Mouse (Mus musculus) liver (tissue): ENCODE measurements around the gene Pou3f3.

Source experiments
- DNase-seq: peaks from one replicate; pipeline ENCODE4 v3.0.0-alpha.2; 2020; ENCODE audit warnings: mixed read lengths

The Pou3f3 gene

GRCm38 (mm10) chr1:42694665-42695577 is 647 bp upstream of the Pou3f3 start:
- DNase-seq = no peak

GRCm38 (mm10) chr1:42696371-42697031 is 933 bp downstream of the Pou3f3 start:
- no peak for DNase-seq

GRCm38 (mm10) chr1:42697321-42697755 is 1.8 kb downstream of the Pou3f3 start:
- DNase-seq = no peak

- DNase-seq = no peak
Measured at GRCm38 (mm10) chr1:42697756-42698583, 2.4 kb downstream of the Pou3f3 start.

GRCm38 (mm10) chr1:42698584-42699333 is 3.2 kb downstream of the Pou3f3 start:
- no peak for DNase-seq

- DNase-seq = no peak
Measured at GRCm38 (mm10) chr1:42699471-42699871, 3.9 kb downstream of the Pou3f3 start.

- DNase-seq = no peak
Measured at GRCm38 (mm10) chr1:42700171-42700570, 4.6 kb downstream of the Pou3f3 start.

GRCm38 (mm10) chr1:42700815-42701214 is 5.2 kb downstream of the Pou3f3 start:
- DNase-seq = no peak

GRCm38 (mm10) chr1:42701833-42702611 is 6.5 kb downstream of the Pou3f3 start:
- DNase-seq = no peak

GRCm38 (mm10) chr1:42702984-42703383 is 7.4 kb downstream of the Pou3f3 start:
- DNase-seq = no peak

GRCm38 (mm10) chr1:42703424-42703823 is 7.9 kb downstream of the Pou3f3 start:
- DNase-seq = no peak

GRCm38 (mm10) chr1:42703851-42704613 is 8.5 kb downstream of the Pou3f3 start:
- DNase-seq = no peak

GRCm38 (mm10) chr1:42704981-42705810 is 9.6 kb downstream of the Pou3f3 start:
- no peak for DNase-seq

- DNase-seq = no peak
Measured at GRCm38 (mm10) chr1:42705811-42706160, 10.2 kb downstream of the Pou3f3 start.

- no peak for DNase-seq
Measured at GRCm38 (mm10) chr1:42707196-42707595, 11.6 kb downstream of the Pou3f3 start.

- DNase-seq = no peak
Measured at GRCm38 (mm10) chr1:42707611-42708130, 12.1 kb downstream of the Pou3f3 start.

- DNase-seq = no peak
Measured at GRCm38 (mm10) chr1:42709024-42709423, 13.5 kb downstream of the Pou3f3 start.

- DNase-seq = no peak
Measured at GRCm38 (mm10) chr1:42709431-42710160, 14.0 kb downstream of the Pou3f3 start.

- DNase-seq = no peak
Measured at GRCm38 (mm10) chr1:42710234-42710633, 14.7 kb downstream of the Pou3f3 start.
